Mouse (Mus musculus) limb, embryonic 15.5 days (tissue): ENCODE measurements around the gene Ralbp1. TPM values are rescaled to one million over a fixed set of nuclear protein-coding genes. Genes with fewer than 3 reads are reported as not detected.

ENCODE experiments used
- ATAC-seq: fragments of 200-750 bp; cut with Nextera tagmentation; 2 replicates; pipeline ENCODE4 v1.8.0; 2017; ENCODE audit warnings: low read depth, moderate TSS enrichment; ENCODE audit not compliant: insufficient number of reproducible peaks, low FRiP score, low TSS enrichment
- H3K27ac ChIP-seq: fragments of 300-500 bp; sonication (generic); 2 replicates; pipeline ENCODE4 v1.5.1; 2015; ENCODE audit warnings: moderate library complexity, mild to moderate bottlenecking, inconsistent platforms
- H3K27me3 ChIP-seq: fragments of 300-500 bp; sonication (generic); 2 replicates; pipeline ENCODE4 v1.6.1; 2015; ENCODE audit warnings: inconsistent platforms
- H3K36me3 ChIP-seq: fragments of 300-500 bp; sonication (generic); 2 replicates; pipeline ENCODE4 v1.6.1; 2015; ENCODE audit warnings: inconsistent platforms
- H3K4me1 ChIP-seq: fragments of 300-500 bp; sonication (generic); 2 replicates; pipeline ENCODE4 v1.6.1; 2015; ENCODE audit warnings: inconsistent platforms
- H3K4me2 ChIP-seq: fragments of 300-500 bp; sonication (generic); 2 replicates; pipeline ENCODE4 v1.6.1; 2015; ENCODE audit warnings: mild to moderate bottlenecking, inconsistent platforms
- H3K4me3 ChIP-seq: fragments of 300-500 bp; sonication (generic); 2 replicates; pipeline ENCODE4 v1.5.1; 2015; ENCODE audit warnings: mild to moderate bottlenecking, inconsistent platforms
- H3K9ac ChIP-seq: fragments of 300-500 bp; sonication (generic); 2 replicates; pipeline ENCODE4 v1.6.1; 2015; ENCODE audit warnings: inconsistent platforms
- H3K9me3 ChIP-seq: fragments of 300-500 bp; sonication (generic); 2 replicates; pipeline ENCODE4 v1.6.1; 2016; ENCODE audit warnings: inconsistent platforms
- WGBS: fragments of 180-500 bp; shearing (Covaris S2); methylation state at CpG from one replicate; pipeline ENCODE4 v1.1.7; 2015; 5-methylcytosine and 5-hydroxymethylcytosine counted together
- polyA plus RNA-seq: library from polyadenylated mRNA; unstranded; fragments of >200 nt; fragmentation: Nextera tagmentation; extraction: Ambion mirVana; gene quantifications from 2 replicates; pipeline ENCODE4 v1.2.1, GENCODE M21; 2015

The Ralbp1 gene
- polyA plus RNA-seq, 1 experiment from 2014 or later: 182 TPM

DNA sequence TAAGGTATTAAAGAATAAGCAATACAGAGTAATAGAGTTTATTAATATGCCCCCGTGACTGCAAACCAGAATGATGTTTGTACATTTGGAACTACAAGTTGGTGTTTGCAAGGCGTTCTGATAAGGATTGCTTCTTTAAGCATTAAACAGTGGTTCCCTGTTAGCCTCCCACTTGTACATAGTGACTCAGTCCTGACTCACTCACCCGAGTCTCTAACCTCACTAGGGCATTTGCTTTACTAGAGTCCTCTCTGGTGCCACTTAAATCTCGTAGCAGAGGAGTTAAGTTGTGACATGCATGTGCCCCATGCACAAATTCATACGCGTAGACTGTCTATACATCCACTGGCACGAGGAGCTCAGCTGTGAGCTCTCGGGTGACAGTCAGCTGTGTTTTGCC lies 71.8 kb downstream of the Ralbp1 start:
- H3K27me3 ChIP-seq: no peaks in the 10 kb centered on the region
- no peak overlapping the region for H3K27ac ChIP-seq
- H3K9ac ChIP-seq: no peak overlapping the region
- 92% methylated on average over 8 of the region's 8 CpGs for WGBS
- H3K4me3 ChIP-seq: no peak overlapping the region
- no peak overlapping the region for H3K4me2 ChIP-seq
- no peak for ATAC-seq
- peaks cover 72% of the 10 kb centered on the region for H3K36me3 ChIP-seq
- no peaks in the 10 kb centered on the region for H3K4me1 ChIP-seq
- no peaks in the 10 kb centered on the region for H3K9me3 ChIP-seq

GRCm38 (mm10) chr17:65811032-65811431 lies 74.6 kb downstream of the Ralbp1 start:
- Histone ChIP-seq H3K9me3 (no peaks in the 10 kb centered on the region), H3K4me3 (no peak overlapping the region), H3K36me3 (peaks cover 53% of the 10 kb centered on the region), H3K27me3 (no peaks in the 10 kb centered on the region), H3K9ac (no peak overlapping the region), H3K27ac (no peak overlapping the region), H3K4me1 (no peaks in the 10 kb centered on the region), H3K4me2 (no peak overlapping the region)
- WGBS: 60% methylated on average over 5 of the region's 5 CpGs
- ATAC-seq: no peak

DNA sequence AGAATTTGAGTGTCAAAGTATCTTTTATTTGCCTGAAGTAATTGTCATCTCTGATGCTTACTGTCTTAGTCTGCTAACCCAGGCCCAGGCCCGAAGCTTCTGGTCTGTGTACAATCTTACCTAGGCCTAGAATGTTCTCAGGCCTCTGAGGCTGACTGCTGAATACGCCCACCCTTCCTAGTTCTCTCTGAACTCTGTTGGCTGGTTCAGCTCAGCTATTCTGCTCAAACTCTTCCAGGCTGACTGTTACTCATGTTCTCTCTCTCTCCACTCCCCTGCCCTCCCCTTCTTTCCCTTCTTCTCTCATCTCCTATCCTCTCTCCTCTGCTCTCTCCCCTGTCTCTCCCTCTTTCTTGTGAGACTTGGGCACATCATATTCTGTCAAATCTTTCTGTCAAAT lies 79.2 kb downstream of the Ralbp1 start:
- Histone ChIP-seq H3K36me3 (peaks cover 19% of the 10 kb centered on the region; the same call in 1 of the 2 replicates), H3K27me3 (no peaks in the 10 kb centered on the region), H3K4me1 (no peaks in the 10 kb centered on the region), H3K4me2 (no peak overlapping the region), H3K9me3 (no peaks in the 10 kb centered on the region), H3K4me3 (no peak overlapping the region), H3K27ac (no peak overlapping the region), H3K9ac (no peak overlapping the region)
- WGBS: 76% methylated on average over 2 of the region's 2 CpGs
- no peak for ATAC-seq

- WGBS: 63% methylated on average over 4 of the region's 4 CpGs
- peaks cover 16% of the 10 kb centered on the region; the same call in 1 of the 2 replicates for H3K36me3 ChIP-seq
- H3K4me3 ChIP-seq: no peak overlapping the region
- no peak overlapping the region for H3K4me2 ChIP-seq
- H3K27ac ChIP-seq: no peak overlapping the region
- no peak overlapping the region for H3K9ac ChIP-seq
- no peaks in the 10 kb centered on the region for H3K4me1 ChIP-seq
- H3K9me3 ChIP-seq: no peaks in the 10 kb centered on the region
- H3K27me3 ChIP-seq: no peaks in the 10 kb centered on the region
- ATAC-seq: no peak
Observed at GRCm38 (mm10) chr17:65805966-65806365, 79.6 kb downstream of the Ralbp1 start.

DNA sequence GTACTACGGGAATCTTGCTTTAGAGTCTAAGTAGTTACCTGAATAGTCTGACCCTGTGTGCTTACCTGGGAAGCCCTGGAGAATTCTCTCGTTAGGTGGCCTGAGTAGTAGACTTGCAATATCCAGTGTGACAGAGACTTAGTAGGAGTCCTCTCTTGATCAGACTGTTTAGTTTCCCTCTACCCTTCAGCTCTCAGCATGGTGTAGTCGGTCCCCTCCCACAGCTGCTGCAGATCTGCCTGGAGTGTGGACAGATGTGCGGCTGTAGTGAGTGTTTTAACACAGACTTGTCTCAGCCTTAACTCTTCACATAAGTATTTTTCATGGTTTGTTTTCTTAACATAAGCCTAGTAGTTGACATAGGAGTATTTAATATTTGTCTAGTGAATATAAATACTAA lies 83.6 kb downstream of the Ralbp1 start:
- Histone ChIP-seq H3K27me3 (no peaks in the 10 kb centered on the region), H3K36me3 (peaks cover 5% of the 10 kb centered on the region; the same call in 1 of the 2 replicates), H3K9me3 (no peaks in the 10 kb centered on the region), H3K4me2 (no peak overlapping the region), H3K27ac (no peak overlapping the region), H3K4me1 (no peaks in the 10 kb centered on the region), H3K4me3 (no peak overlapping the region), H3K9ac (no peak overlapping the region)
- ATAC-seq: no peak
- 78% methylated on average over 4 of the region's 4 CpGs for WGBS

DNA sequence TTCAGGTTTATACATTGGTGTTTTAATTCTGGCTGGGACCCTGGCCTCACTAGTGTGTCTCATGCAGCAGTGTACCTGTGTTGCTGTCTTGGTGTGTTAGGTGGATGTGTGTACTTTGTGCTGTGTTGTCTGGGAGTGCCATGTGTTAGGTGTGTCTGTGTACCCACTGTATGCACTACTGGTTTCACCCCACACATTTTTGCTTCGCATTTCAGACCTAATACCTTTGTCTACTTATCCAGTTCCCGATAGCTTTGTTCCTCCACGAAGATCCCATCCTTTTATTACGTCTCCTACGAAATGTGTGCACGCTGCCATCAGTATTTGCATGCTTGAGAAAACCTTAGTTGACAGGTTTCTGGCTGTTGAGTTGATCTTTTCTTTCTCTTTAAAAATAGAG lies 85.1 kb downstream of the Ralbp1 start:
- no peaks in the 10 kb centered on the region for H3K27me3 ChIP-seq
- H3K4me3 ChIP-seq: no peak overlapping the region
- WGBS: 92% methylated on average over 6 of the region's 6 CpGs
- no peak overlapping the region for H3K9ac ChIP-seq
- no peak for ATAC-seq
- no peaks in the 10 kb centered on the region for H3K4me1 ChIP-seq
- no peaks in the 10 kb centered on the region for H3K9me3 ChIP-seq
- peaks cover 4% of the 10 kb centered on the region; the same call in 1 of the 2 replicates for H3K36me3 ChIP-seq
- H3K4me2 ChIP-seq: no peak overlapping the region
- H3K27ac ChIP-seq: no peak overlapping the region

DNA sequence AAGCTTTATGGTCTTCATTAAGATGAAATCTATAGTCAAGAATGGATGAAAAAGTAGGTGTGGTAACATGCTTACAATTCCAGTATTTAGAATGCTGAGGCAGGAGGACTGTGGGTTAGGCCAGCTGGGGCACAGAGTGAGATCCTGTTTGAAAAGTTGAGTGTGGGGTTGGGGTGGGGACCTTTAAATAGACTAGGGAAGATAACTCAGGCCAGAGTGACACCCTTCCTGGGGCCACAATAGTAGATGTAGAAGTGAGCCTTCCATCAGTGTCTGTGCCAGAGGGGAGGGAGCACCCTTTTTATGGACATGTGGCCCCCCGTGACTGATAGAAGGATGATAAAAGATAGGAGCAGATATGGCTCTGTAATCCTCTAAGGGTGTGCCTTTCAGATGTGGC lies 86.2 kb downstream of the Ralbp1 start:
- no peak overlapping the region for H3K9ac ChIP-seq
- 81% methylated on average over 1 of the region's 1 CpGs for WGBS
- H3K4me3 ChIP-seq: no peak overlapping the region
- H3K4me2 ChIP-seq: no peak overlapping the region
- 0 out of 2 replicates have a peak, but pooled peaks cover 7% of the 10 kb centered on the region for H3K36me3 ChIP-seq
- no peak overlapping the region for H3K27ac ChIP-seq
- no peaks in the 10 kb centered on the region for H3K27me3 ChIP-seq
- H3K4me1 ChIP-seq: no peaks in the 10 kb centered on the region; the same call in 1 of the 2 replicates
- ATAC-seq: no peak
- H3K9me3 ChIP-seq: no peaks in the 10 kb centered on the region

DNA sequence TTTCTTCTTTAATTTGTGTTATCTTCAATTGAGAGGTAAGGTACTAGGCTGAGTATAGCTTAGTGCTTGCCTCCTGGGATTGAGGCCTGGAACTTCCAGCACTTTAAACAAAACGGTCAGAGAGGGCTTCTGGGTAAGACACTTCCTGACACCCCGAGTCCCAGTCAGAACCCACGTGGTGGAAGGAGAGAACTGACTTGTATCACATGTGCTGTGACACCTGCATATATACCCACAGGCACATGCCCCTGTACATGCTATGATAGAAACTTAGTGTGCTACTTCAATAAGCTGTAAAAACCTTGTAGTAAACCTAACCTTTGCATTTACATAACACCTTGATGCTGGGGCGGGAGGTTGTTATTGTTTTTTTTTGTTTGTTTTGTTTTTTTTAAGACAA lies 87.2 kb downstream of the Ralbp1 start:
- Histone ChIP-seq H3K4me2 (no peak overlapping the region), H3K9me3 (no peaks in the 10 kb centered on the region), H3K4me1 (no peaks in the 10 kb centered on the region; the same call in 1 of the 2 replicates), H3K9ac (no peak overlapping the region), H3K4me3 (no peak overlapping the region), H3K27me3 (no peaks in the 10 kb centered on the region), H3K36me3 (0 out of 2 replicates have a peak, but pooled peaks cover 7% of the 10 kb centered on the region), H3K27ac (no peak overlapping the region)
- WGBS: 67% methylated on average over 4 of the region's 4 CpGs
- ATAC-seq: no peak

Other genes starting within 250 kb of the Ralbp1 start
- 0.08 TPM in 1 of 2 replicates, not detected in the other for gene Txndc2, start 243.6 kb downstream of the Ralbp1 start, polyA plus RNA-seq
- 53.5 and 54.1 TPM in 2 replicates for gene Rab31, start 113.0 kb downstream of the Ralbp1 start, polyA plus RNA-seq
- gene Ppp4r1, start 103.2 kb downstream of the Ralbp1 start, polyA plus RNA-seq: 37.2 and 37.7 TPM in 2 replicates
- 136 and 150 TPM in 2 replicates for gene Twsg1, start 65.4 kb upstream of the Ralbp1 start, polyA plus RNA-seq
- gene Ankrd12, start 191.3 kb upstream of the Ralbp1 start, polyA plus RNA-seq: 24.6 and 27.2 TPM in 2 replicates
- gene Ndufv2, start 215.8 kb upstream of the Ralbp1 start, polyA plus RNA-seq: 284 and 289 TPM in 2 replicates
- gene Washc1, start 225.7 kb upstream of the Ralbp1 start, polyA plus RNA-seq: 39.0 and 40.7 TPM in 2 replicates
- gene Ddx11, start 237.7 kb upstream of the Ralbp1 start, polyA plus RNA-seq: 15.6 and 15.8 TPM in 2 replicates